Mouse (Mus musculus): ENCODE data around the gene Acox1.

DNA sequence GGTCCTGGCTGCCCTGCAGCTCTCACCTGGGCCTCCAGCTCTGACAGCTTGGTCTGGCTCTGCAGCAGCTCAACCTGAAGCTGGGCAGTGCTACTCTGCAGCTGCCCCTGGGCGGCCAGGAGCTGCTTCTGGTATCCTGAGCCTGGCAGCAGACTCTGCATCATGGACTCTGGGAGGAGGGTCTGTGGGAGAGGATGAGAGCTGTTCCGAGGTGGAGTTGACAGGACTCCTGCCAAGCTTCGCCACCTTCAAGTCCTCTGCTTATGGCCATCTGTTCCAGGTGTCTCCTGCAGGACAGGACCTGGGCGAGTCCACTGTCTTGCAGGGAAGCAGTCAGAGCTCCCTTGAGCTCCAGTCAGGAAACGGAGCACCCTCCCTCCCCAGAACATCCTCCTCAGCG lies 49.5 kb downstream of the Acox1 start:
- no peak for TF ChIP-seq CTCF (IDR thresholded peaks at IDR 0.05; ENCODE audit: low read depth, low read length)
- TF ChIP-seq POLR2A (IDR thresholded peaks at IDR 0.05; ENCODE audit: extremely low read depth, insufficient read depth, low read length): no peak

Measured in liver, adult 2 months (tissue).